Mouse (Mus musculus): Measurements from ENCODE around the gene Cbl.

DNA sequence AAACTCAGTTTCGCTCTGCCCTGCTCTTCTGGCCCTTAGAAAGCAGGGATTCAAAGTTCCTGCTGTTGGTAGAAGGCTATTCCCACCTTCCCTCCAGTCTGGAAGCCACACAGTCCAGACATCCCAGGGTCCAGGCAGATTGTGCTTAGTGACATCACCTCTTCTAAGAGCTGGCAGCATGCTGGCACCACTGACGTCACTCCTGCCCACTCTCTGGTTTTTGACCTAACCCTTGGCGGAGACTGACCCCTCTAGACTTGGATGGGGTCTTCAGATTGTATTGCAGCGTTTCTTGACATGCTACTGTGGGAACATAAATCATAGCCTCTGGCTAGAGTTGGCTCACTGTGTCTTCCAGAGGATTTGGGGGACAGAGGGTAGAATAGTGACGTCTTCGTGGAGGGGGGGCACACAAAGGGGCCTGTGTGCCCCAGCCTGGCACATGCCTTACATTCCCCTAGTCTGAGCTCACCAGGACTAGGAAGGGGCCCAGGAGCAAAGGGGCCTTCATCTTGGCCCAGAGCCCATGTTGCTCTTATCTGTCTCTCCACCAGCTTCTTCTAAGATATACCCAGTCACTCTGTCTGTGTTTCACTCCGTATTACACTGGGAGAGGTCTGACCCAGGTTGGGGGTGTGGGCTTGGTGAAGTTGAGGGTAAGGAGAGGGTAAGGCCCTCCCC lies 98.0 kb downstream of the Cbl start:
- TF ChIP-seq GATA1 (IDR thresholded peaks at IDR 0.05; ENCODE audit: borderline replicate concordance, low read length) (no peak), TAL1 (conservative IDR thresholded peaks at IDR 0.05; ENCODE audit: low read depth, low read length) (no peak), CTCF (IDR thresholded peaks at IDR 0.05; ENCODE audit: low read depth, low read length) (no peak)
